11 mouse cellular contexts compared by ENCODE assay signal in the genomic region with DNA sequence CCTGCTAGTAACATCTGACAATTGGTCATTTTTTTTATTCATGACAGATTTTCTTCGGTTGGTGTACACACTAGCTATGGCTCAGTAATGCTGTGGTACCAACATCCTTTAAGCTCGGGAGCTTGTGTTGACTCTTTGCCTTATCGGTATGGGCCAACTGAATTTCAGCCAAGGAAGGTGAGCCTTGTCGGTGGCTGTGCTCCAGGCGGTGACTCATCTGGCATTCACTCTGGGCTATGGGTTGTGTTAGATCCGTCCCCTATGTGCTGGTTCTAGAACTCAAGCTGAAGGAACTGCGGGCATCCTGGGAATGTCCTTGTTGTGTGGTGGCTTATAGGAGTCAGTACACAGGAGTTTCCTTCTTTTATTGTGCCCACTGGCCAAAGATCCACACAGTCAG. TPM values are rescaled to one million over a fixed set of nuclear protein-coding genes. Genes with fewer than 3 reads are reported as not detected.
DNase-seq lines count a peak whose midpoint lies in the region.
"Had no signal": no experiment of that assay in that cellular context is flagged by ENCODE, and none has a peak within 500 bp of the region (broad histone marks: within the 10 kb centered on the region; RNA-seq: fewer than 3 reads in every experiment).

No protein-coding gene starts in this region.

- peak; percentile 20 for DNase-seq in gastrocnemius, postnatal 25 days
- DNase-seq in gastrocnemius, postnatal 14 days = no peak
- DNase-seq in 3T3-L1 (ENCODE audit: low read depth, low spot score) = peak; percentile 69
- peak; percentile 61 for DNase-seq in adrenal gland, postnatal 25 days
- peak; percentile 2 to 54 for DNase-seq in heart, adult 9 months (ENCODE audit: low spot score in 2 of 2)
- DNase-seq in thymus, postnatal 25 days = no peak
- no peak for DNase-seq in liver
- no peak for DNase-seq in kidney, adult 8-10 months
- DNase-seq: kidney, postnatal 14 days; liver, postnatal 0 days had no signal

- intact Hi-C loops in gastrocnemius, postnatal 14 days (cut with DNase I; ENCODE audit: low total_unique reads) = no loop called here

RNA-seq across cellular contexts. Expression of a gene that starts 14.3 kb away (rescaled TPM):
- total RNA-seq in gastrocnemius, postnatal 25 days (2021) = under 1 TPM in 1 of 2 experiments, not detected in 1; 0.11 TPM
- total RNA-seq in gastrocnemius, postnatal 14 days (2021) = under 1 TPM; 0.18 to 0.27 TPM
- total RNA-seq in adrenal gland, postnatal 25 days (2021) = 0.86 and 0.91 TPM in 2 replicates
- total RNA-seq: neutrophil, adult 5-6 weeks had no signal

Comparison
In these comparisons a context has a peak if more than half of its experiments do, and no peak if none do; other contexts are left out.
1. DNase-seq: peak in gastrocnemius, postnatal 25 days (single experiment), 3T3-L1 (single experiment), adrenal gland, postnatal 25 days (single experiment) and heart, adult 9 months (2 of 2); none in gastrocnemius, postnatal 14 days (single experiment), thymus, postnatal 25 days (single experiment), liver (single experiment) and kidney, adult 8-10 months (0 of 2).